Mouse (Mus musculus): ENCODE measurements at regions not wholly inside any gene's neighbourhood (a gene's known extent, or its start where the extent isn't known, plus 50 kb on each side); places are given as distances from the start of the nearest gene placed in this dataset.
"Not testable (repeated sequence)": the region's sequence is repeated elsewhere in the genome, so short reads cannot be mapped to it uniquely, and the experiment has no call there.

GRCm38 (mm10) chr10:99320797-99321196 is 57.8 kb downstream of the Dusp6 start:
- DNase-seq, result no peak

GRCm38 (mm10) chr10:99323358-99323757 is 60.3 kb downstream of the Dusp6 start:
- DNase-seq, result no peak

- DNase-seq, result peak; percentile 54
These were observed 64.5 kb downstream of the Dusp6 start for GRCm38 (mm10) chr10:99327501-99327900.

- no peak for DNase-seq
These were observed 65.5 kb downstream of the Dusp6 start for GRCm38 (mm10) chr10:99328568-99328967.

GRCm38 (mm10) chr10:99329469-99329868 is 66.4 kb downstream of the Dusp6 start:
- DNase-seq, result no peak

- no peak for DNase-seq
These were observed 67.5 kb downstream of the Dusp6 start for GRCm38 (mm10) chr10:99330519-99330918.

- DNase-seq, result peak; percentile 13
These were observed 68.8 kb downstream of the Dusp6 start for GRCm38 (mm10) chr10:99331876-99332275.

- DNase-seq, result no peak
These were observed 70.8 kb downstream of the Dusp6 start for GRCm38 (mm10) chr10:99333831-99334230.

- DNase-seq, result peak; percentile 32
These were observed 73.1 kb downstream of the Dusp6 start for GRCm38 (mm10) chr10:99336091-99336490.

GRCm38 (mm10) chr10:99338790-99339189 is 75.8 kb downstream of the Dusp6 start:
- not testable (repeated sequence) for DNase-seq

- not testable (repeated sequence) for DNase-seq
These were observed 76.4 kb downstream of the Dusp6 start for GRCm38 (mm10) chr10:99339291-99339912.

GRCm38 (mm10) chr10:99340057-99340456 is 77.0 kb downstream of the Dusp6 start:
- DNase-seq, result not testable (repeated sequence)

- DNase-seq, result no peak
These were observed 86.2 kb downstream of the Dusp6 start for GRCm38 (mm10) chr10:99349125-99349716.

GRCm38 (mm10) chr10:99353541-99354292 is 90.7 kb downstream of the Dusp6 start:
- DNase-seq, result peak; percentile 71

- DNase-seq, result no peak
These were observed 91.3 kb downstream of the Dusp6 start for GRCm38 (mm10) chr10:99354352-99354751.

GRCm38 (mm10) chr10:99355303-99355702 is 92.3 kb downstream of the Dusp6 start:
- DNase-seq, result no peak

GRCm38 (mm10) chr10:99356221-99356620 is 93.2 kb downstream of the Dusp6 start:
- DNase-seq, result no peak

- DNase-seq, result no peak
These were observed 93.9 kb downstream of the Dusp6 start for GRCm38 (mm10) chr10:99356883-99357282.

GRCm38 (mm10) chr10:99357347-99357746 is 94.3 kb downstream of the Dusp6 start:
- no peak for DNase-seq

- no peak for DNase-seq
These were observed 95.2 kb downstream of the Dusp6 start for GRCm38 (mm10) chr10:99358256-99358655.

GRCm38 (mm10) chr10:99359439-99359866 is 96.4 kb downstream of the Dusp6 start:
- DNase-seq, result no peak

GRCm38 (mm10) chr10:99360601-99361000 is 97.6 kb downstream of the Dusp6 start:
- not testable (repeated sequence) for DNase-seq

- no peak for DNase-seq
These were observed 103.1 kb downstream of the Dusp6 start for GRCm38 (mm10) chr10:99366162-99366561.

GRCm38 (mm10) chr10:99367757-99368156 is 104.7 kb downstream of the Dusp6 start:
- no peak for DNase-seq
